Mouse (Mus musculus) heart, postnatal 0 days (tissue): ENCODE results near the gene Brca1.

ENCODE experiments used
- CTCF ChIP-seq: IDR thresholded peaks from 2 replicates; pipeline ENCODE4 v1.5.1; 2016; ENCODE audit warnings: antibody characterized with exemption, control low read depth, low read depth
- EP300 ChIP-seq: IDR thresholded peaks from 2 replicates; pipeline ENCODE4 v1.6.1; 2016; ENCODE audit warnings: antibody characterized with exemption, low read depth

- TF ChIP-seq CTCF (no peak), EP300 (no peak)
Observed at GRCm38 (mm10) chr11:101525056-101525455, 26.7 kb downstream of the Brca1 start.
